Mouse (Mus musculus): ENCODE measurements around the gene Gm3250. TPM values are rescaled to one million over a fixed set of nuclear protein-coding genes. Genes with fewer than 3 reads are reported as not detected.

Gm3250 gene
- not detected for polyA plus RNA-seq (2014; fragmentation: Illumina TruSeq; extraction: RNeasy Lipid Tissue Mini Kit (QIAGEN cat#74804); ENCODE audit: insufficient read depth, low read depth, low replicate concordance)

GRCm38 (mm10) chr10:77782442-77782841 is at the start of gene Gm3250:
Gm3250 (minus strand) TSS chr10:77782542.

GRCm38 (mm10) chr10:77826951-77827350 is 44.6 kb upstream of the Gm3250 start, which contains the start of gene Krtap10-4:
Krtap10-4 (minus strand) TSS chr10:77827095.

GRCm38 (mm10) chr10:77814382-77814781 is 32.0 kb upstream of the Gm3250 start, which contains the start of gene Gm2696:
Gm2696 (plus strand) TSS chr10:77814682.

GRCm38 (mm10) chr10:77811743-77812142 is 29.4 kb upstream of the Gm3250 start, which contains the start of gene Gm9507:
Gm9507 (minus strand) TSS chr10:77811843.

GRCm38 (mm10) chr10:77798921-77799508 is 16.7 kb upstream of the Gm3250 start, which contains the start of gene Gm19668:
Gm19668 (minus strand) TSS chr10:77799133.

GRCm38 (mm10) chr10:77794976-77795375 is 12.6 kb upstream of the Gm3250 start, which contains the start of gene Gm9639:
Gm9639 (minus strand) TSS chr10:77795076.

GRCm38 (mm10) chr10:77787876-77788275 is 5.5 kb upstream of the Gm3250 start, which contains the start of gene Gm7137:
Gm7137 (minus strand) TSS chr10:77788200.

GRCm38 (mm10) chr10:77776844-77777243 is 5.5 kb downstream of the Gm3250 start, which contains the start of gene Gm7138:
Gm7138 (minus strand) TSS chr10:77776944.

GRCm38 (mm10) chr10:77771225-77771624 is 11.1 kb downstream of the Gm3250 start, which contains the start of gene Gm3238:
Gm3238 (minus strand) TSS chr10:77771325.

GRCm38 (mm10) chr10:77759582-77759981 is 22.8 kb downstream of the Gm3250 start, which contains the start of gene Gm3233:
Gm3233 (minus strand) TSS chr10:77759682.

GRCm38 (mm10) chr10:77751254-77751653 is 31.1 kb downstream of the Gm3250 start, which contains the start of gene Gm9736:
Gm9736 (minus strand) TSS chr10:77751354.

GRCm38 (mm10) chr10:77741924-77742688 is 40.2 kb downstream of the Gm3250 start, which contains the start of gene Gm18596:
Gm18596 (minus strand) TSS chr10:77742638.

Other genes with a start within 250 kb of the Gm3250 start
- gene Pttg1ip, start 200.8 kb downstream of the Gm3250 start, polyA plus RNA-seq (2014; fragmentation: Illumina TruSeq; extraction: RNeasy Lipid Tissue Mini Kit (QIAGEN cat#74804); ENCODE audit: insufficient read depth, low read depth, low replicate concordance) = 165 TPM
- 119 TPM for gene Sumo3, start 176.4 kb downstream of the Gm3250 start, polyA plus RNA-seq (2014; fragmentation: Illumina TruSeq; extraction: RNeasy Lipid Tissue Mini Kit (QIAGEN cat#74804); ENCODE audit: insufficient read depth, low read depth, low replicate concordance)
- 1.5 TPM for gene Gm49325, start 176.3 kb downstream of the Gm3250 start, polyA plus RNA-seq (2014; fragmentation: Illumina TruSeq; extraction: RNeasy Lipid Tissue Mini Kit (QIAGEN cat#74804); ENCODE audit: insufficient read depth, low read depth, low replicate concordance)
- gene Ube2g2, start 160.3 kb downstream of the Gm3250 start, polyA plus RNA-seq (2014; fragmentation: Illumina TruSeq; extraction: RNeasy Lipid Tissue Mini Kit (QIAGEN cat#74804); ENCODE audit: insufficient read depth, low read depth, low replicate concordance) = 44.6 TPM
- gene Tspear, start 96.0 kb downstream of the Gm3250 start, polyA plus RNA-seq (2014; fragmentation: Illumina TruSeq; extraction: RNeasy Lipid Tissue Mini Kit (QIAGEN cat#74804); ENCODE audit: insufficient read depth, low read depth, low replicate concordance) = not detected
- not detected for gene Gm19402, start 91.8 kb downstream of the Gm3250 start, polyA plus RNA-seq (2014; fragmentation: Illumina TruSeq; extraction: RNeasy Lipid Tissue Mini Kit (QIAGEN cat#74804); ENCODE audit: insufficient read depth, low read depth, low replicate concordance)
- not detected for gene Gm9508, start 85.3 kb downstream of the Gm3250 start, polyA plus RNA-seq (2014; fragmentation: Illumina TruSeq; extraction: RNeasy Lipid Tissue Mini Kit (QIAGEN cat#74804); ENCODE audit: insufficient read depth, low read depth, low replicate concordance)
- not detected for gene Gm10272, start 75.9 kb downstream of the Gm3250 start, polyA plus RNA-seq (2014; fragmentation: Illumina TruSeq; extraction: RNeasy Lipid Tissue Mini Kit (QIAGEN cat#74804); ENCODE audit: insufficient read depth, low read depth, low replicate concordance)
- not detected for gene Gm10024, start 71.1 kb downstream of the Gm3250 start, polyA plus RNA-seq (2014; fragmentation: Illumina TruSeq; extraction: RNeasy Lipid Tissue Mini Kit (QIAGEN cat#74804); ENCODE audit: insufficient read depth, low read depth, low replicate concordance)
- gene Gm10142, start 66.7 kb downstream of the Gm3250 start, polyA plus RNA-seq (2014; fragmentation: Illumina TruSeq; extraction: RNeasy Lipid Tissue Mini Kit (QIAGEN cat#74804); ENCODE audit: insufficient read depth, low read depth, low replicate concordance) = not detected
- not detected for gene Krtap12-1, start 61.9 kb downstream of the Gm3250 start, polyA plus RNA-seq (2014; fragmentation: Illumina TruSeq; extraction: RNeasy Lipid Tissue Mini Kit (QIAGEN cat#74804); ENCODE audit: insufficient read depth, low read depth, low replicate concordance)
- gene Gm10100, start 56.1 kb downstream of the Gm3250 start, polyA plus RNA-seq (2014; fragmentation: Illumina TruSeq; extraction: RNeasy Lipid Tissue Mini Kit (QIAGEN cat#74804); ENCODE audit: insufficient read depth, low read depth, low replicate concordance) = not detected
- gene Gm18596, start 39.9 kb downstream of the Gm3250 start, polyA plus RNA-seq (2014; fragmentation: Illumina TruSeq; extraction: RNeasy Lipid Tissue Mini Kit (QIAGEN cat#74804); ENCODE audit: insufficient read depth, low read depth, low replicate concordance) = not detected
- not detected for gene Gm9736, start 31.2 kb downstream of the Gm3250 start, polyA plus RNA-seq (2014; fragmentation: Illumina TruSeq; extraction: RNeasy Lipid Tissue Mini Kit (QIAGEN cat#74804); ENCODE audit: insufficient read depth, low read depth, low replicate concordance)
- gene Gm3233, start 22.9 kb downstream of the Gm3250 start, polyA plus RNA-seq (2014; fragmentation: Illumina TruSeq; extraction: RNeasy Lipid Tissue Mini Kit (QIAGEN cat#74804); ENCODE audit: insufficient read depth, low read depth, low replicate concordance) = not detected
- not detected for gene Gm3238, start 11.2 kb downstream of the Gm3250 start, polyA plus RNA-seq (2014; fragmentation: Illumina TruSeq; extraction: RNeasy Lipid Tissue Mini Kit (QIAGEN cat#74804); ENCODE audit: insufficient read depth, low read depth, low replicate concordance)
- gene Gm7138, start 5.6 kb downstream of the Gm3250 start, polyA plus RNA-seq (2014; fragmentation: Illumina TruSeq; extraction: RNeasy Lipid Tissue Mini Kit (QIAGEN cat#74804); ENCODE audit: insufficient read depth, low read depth, low replicate concordance) = not detected
- not detected for gene Gm7137, start 5.7 kb upstream of the Gm3250 start, polyA plus RNA-seq (2014; fragmentation: Illumina TruSeq; extraction: RNeasy Lipid Tissue Mini Kit (QIAGEN cat#74804); ENCODE audit: insufficient read depth, low read depth, low replicate concordance)
- not detected for gene Gm9639, start 12.5 kb upstream of the Gm3250 start, polyA plus RNA-seq (2014; fragmentation: Illumina TruSeq; extraction: RNeasy Lipid Tissue Mini Kit (QIAGEN cat#74804); ENCODE audit: insufficient read depth, low read depth, low replicate concordance)
- not detected for gene Gm19668, start 16.6 kb upstream of the Gm3250 start, polyA plus RNA-seq (2014; fragmentation: Illumina TruSeq; extraction: RNeasy Lipid Tissue Mini Kit (QIAGEN cat#74804); ENCODE audit: insufficient read depth, low read depth, low replicate concordance)
- gene Gm9507, start 29.3 kb upstream of the Gm3250 start, polyA plus RNA-seq (2014; fragmentation: Illumina TruSeq; extraction: RNeasy Lipid Tissue Mini Kit (QIAGEN cat#74804); ENCODE audit: insufficient read depth, low read depth, low replicate concordance) = not detected
- not detected for gene Gm2696, start 32.1 kb upstream of the Gm3250 start, polyA plus RNA-seq (2014; fragmentation: Illumina TruSeq; extraction: RNeasy Lipid Tissue Mini Kit (QIAGEN cat#74804); ENCODE audit: insufficient read depth, low read depth, low replicate concordance)
- not detected for gene Krtap10-4, start 44.6 kb upstream of the Gm3250 start, polyA plus RNA-seq (2014; fragmentation: Illumina TruSeq; extraction: RNeasy Lipid Tissue Mini Kit (QIAGEN cat#74804); ENCODE audit: insufficient read depth, low read depth, low replicate concordance)
- not detected for gene Krtap10-10, start 53.4 kb upstream of the Gm3250 start, polyA plus RNA-seq (2014; fragmentation: Illumina TruSeq; extraction: RNeasy Lipid Tissue Mini Kit (QIAGEN cat#74804); ENCODE audit: insufficient read depth, low read depth, low replicate concordance)
- gene Gm36176, start 64.3 kb upstream of the Gm3250 start, polyA plus RNA-seq (2014; fragmentation: Illumina TruSeq; extraction: RNeasy Lipid Tissue Mini Kit (QIAGEN cat#74804); ENCODE audit: insufficient read depth, low read depth, low replicate concordance) = not detected
- gene Gm10318, start 70.3 kb upstream of the Gm3250 start, polyA plus RNA-seq (2014; fragmentation: Illumina TruSeq; extraction: RNeasy Lipid Tissue Mini Kit (QIAGEN cat#74804); ENCODE audit: insufficient read depth, low read depth, low replicate concordance) = not detected
- gene Gm3285, start 79.4 kb upstream of the Gm3250 start, polyA plus RNA-seq (2014; fragmentation: Illumina TruSeq; extraction: RNeasy Lipid Tissue Mini Kit (QIAGEN cat#74804); ENCODE audit: insufficient read depth, low read depth, low replicate concordance) = not detected
- gene Lrrc3, start 120.0 kb upstream of the Gm3250 start, polyA plus RNA-seq (2014; fragmentation: Illumina TruSeq; extraction: RNeasy Lipid Tissue Mini Kit (QIAGEN cat#74804); ENCODE audit: insufficient read depth, low read depth, low replicate concordance) = 0.40 TPM
- 0.96 TPM for gene Trpm2, start 188.0 kb upstream of the Gm3250 start, polyA plus RNA-seq (2014; fragmentation: Illumina TruSeq; extraction: RNeasy Lipid Tissue Mini Kit (QIAGEN cat#74804); ENCODE audit: insufficient read depth, low read depth, low replicate concordance)
- gene 1810043G02Rik, start 196.0 kb upstream of the Gm3250 start, polyA plus RNA-seq (2014; fragmentation: Illumina TruSeq; extraction: RNeasy Lipid Tissue Mini Kit (QIAGEN cat#74804); ENCODE audit: insufficient read depth, low read depth, low replicate concordance) = 9.4 TPM
- 21.7 TPM for gene Pfkl, start 227.5 kb upstream of the Gm3250 start, polyA plus RNA-seq (2014; fragmentation: Illumina TruSeq; extraction: RNeasy Lipid Tissue Mini Kit (QIAGEN cat#74804); ENCODE audit: insufficient read depth, low read depth, low replicate concordance)

Data from lung, adult 10 weeks (tissue).